Mouse (Mus musculus) 3134 (cell line): ENCODE data around the gene Lgi1.

Experiments
- DNase-seq: peaks from one replicate; pipeline ENCODE4 v3.0.0-alpha.2; 2011; ENCODE audit warnings: low spot score; ENCODE audit not compliant: insufficient read length; ENCODE audit errors: extremely low read depth

Lgi1 gene

DNA sequence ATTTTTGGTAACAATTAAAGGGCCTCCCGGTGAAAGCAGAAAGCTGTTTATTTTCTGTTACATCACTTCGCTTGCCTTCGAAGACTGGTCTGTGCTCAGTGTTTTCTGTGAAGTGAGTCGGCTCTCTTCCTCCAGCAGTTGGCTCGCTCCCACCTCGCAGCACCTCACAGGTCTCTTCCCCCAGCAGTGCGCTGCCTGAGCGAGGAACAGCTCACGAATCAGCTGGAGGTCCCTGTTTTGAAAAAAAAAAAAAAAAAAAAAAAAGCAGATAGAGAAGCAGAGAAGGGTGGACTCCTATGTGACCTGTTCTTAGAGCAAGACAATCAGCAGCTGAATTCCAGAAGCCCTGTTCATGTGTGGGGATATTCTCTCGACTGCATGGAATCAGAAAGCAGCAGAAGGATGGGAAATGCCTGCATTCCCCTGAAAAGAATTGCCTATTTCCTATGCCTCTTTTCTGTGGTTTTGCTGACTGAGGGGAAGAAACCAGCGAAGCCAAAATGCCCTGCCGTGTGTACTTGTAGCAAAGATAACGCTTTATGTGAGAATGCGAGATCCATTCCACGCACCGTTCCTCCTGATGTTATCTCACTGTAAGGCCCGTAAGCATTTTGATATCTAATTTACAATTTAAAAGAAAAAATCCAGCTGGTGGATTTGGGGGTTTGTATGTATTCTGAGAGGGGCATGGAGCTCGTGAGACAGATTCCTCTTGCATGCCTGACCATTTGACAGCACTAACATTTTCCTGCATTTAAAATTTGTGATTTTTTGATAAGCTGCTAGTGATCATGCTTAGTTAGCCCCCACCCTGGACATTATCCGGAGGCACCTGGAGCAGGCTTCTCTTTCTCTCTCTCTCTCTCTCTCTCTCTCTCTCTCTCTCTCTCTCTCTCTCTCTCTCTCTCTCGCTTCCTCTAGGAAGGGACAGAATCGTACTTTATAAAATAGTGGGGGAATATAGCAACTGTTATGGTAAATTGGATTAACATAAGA, at the start of gene Lgi1:
Lgi1 (plus strand) TSS at position 32 of the 996 bp plus-strand sequence.
- no peak for DNase-seq

- DNase-seq, result no peak
Observed at GRCm38 (mm10) chr19:38217696-38218095, 46.6 kb upstream of the Lgi1 start.

- DNase-seq, result no peak
Observed at GRCm38 (mm10) chr19:38223356-38223904, 40.9 kb upstream of the Lgi1 start.

- peak; percentile 90 for DNase-seq
Observed at GRCm38 (mm10) chr19:38223905-38224684, 40.2 kb upstream of the Lgi1 start, which contains the start of gene Fra10ac1. Gene Fra10ac1 (minus strand): TSS chr19:38224156.

DNA sequence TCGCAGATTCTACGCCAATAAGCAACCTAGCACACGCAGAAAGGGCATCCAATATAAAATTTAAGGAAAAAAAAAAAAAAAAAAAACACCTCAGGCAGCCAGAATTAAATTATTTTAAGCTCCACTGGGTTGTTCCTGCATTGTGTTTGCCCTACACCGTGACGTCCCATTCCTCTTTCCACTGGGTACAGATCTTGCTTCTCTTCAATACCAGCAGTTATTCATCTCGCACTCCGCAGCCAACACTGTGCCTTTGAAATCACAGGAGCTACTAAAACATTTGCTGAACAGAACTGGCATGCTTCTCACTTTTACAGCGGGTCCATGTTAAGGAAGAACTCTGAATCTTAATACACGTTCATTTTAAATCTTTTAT, 39.7 kb upstream of the Lgi1 start:
- DNase-seq, result no peak

GRCm38 (mm10) chr19:38228699-38229098, 35.6 kb upstream of the Lgi1 start:
- DNase-seq, result no peak

- no peak for DNase-seq
Observed at GRCm38 (mm10) chr19:38232087-38232486, 32.2 kb upstream of the Lgi1 start.

DNA sequence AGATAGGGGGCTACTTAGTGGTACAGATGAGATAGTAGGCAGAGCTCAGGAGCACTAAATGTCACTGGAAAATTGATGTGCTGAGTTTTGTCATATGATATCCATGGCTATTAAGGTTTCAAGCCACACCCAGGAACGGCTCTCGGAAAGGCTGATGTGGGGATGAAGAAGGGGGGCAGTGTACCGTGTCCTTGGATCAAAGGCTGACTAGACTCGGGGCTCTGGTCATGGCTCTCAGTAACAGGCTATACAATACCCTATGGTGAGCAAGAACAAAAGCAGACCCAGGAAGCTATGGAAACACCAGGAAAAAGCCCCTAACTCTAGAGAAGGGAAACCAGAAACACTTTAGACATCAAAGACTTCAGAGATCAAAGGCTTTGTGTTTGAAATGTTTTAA, 31.8 kb upstream of the Lgi1 start:
- DNase-seq, result no peak

- DNase-seq, result no peak
Observed at GRCm38 (mm10) chr19:38236526-38236925, 27.8 kb upstream of the Lgi1 start.

GRCm38 (mm10) chr19:38237834-38238212, 26.5 kb upstream of the Lgi1 start:
- DNase-seq, result peak; percentile 28

GRCm38 (mm10) chr19:38238213-38238951, 26.0 kb upstream of the Lgi1 start:
- no peak for DNase-seq

DNA sequence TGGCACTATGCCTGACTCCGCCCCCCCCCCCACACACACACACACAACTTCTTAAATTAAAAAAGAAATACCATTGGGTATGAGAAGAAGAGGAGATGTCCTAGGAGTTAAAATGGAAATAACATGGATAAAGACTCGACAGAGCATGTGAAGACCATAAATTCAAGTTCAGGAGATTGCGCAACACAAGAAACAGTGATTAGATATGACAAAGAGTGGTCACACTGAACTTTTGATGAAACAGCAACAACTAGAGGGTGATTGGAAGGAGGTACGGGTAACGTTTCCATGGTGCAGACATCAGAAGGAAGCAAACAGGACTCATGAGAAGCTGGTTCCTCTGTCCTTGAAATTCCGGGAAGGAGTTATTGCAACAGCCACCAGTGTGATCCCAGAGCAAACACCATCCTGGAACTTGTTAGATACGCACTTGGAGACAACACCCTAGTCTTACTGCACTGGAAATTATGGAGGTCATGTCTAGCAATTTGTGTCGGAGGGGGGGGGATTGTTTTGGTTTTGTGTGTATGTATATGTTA, 22.0 kb upstream of the Lgi1 start:
- DNase-seq, result no peak

DNA sequence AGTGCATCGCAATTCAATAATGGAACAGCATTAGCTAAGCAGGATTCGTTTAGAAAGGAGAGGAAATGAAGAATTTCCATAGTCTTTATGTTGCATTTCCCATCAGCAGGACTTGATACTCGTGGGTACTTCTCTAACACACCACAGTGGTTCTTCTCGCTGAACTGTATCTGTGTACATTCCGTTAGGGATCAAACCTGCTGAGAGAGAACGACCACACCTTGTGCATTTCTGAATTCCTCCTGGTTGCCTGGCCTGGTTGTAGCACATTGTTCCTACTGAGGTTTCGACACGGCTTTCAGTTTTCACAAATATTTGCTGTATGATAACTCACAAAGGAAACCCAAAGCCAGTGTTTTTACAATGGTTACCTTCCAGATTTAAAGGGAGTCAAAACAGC, 19.6 kb upstream of the Lgi1 start:
- DNase-seq, result no peak

- no peak for DNase-seq
Observed at GRCm38 (mm10) chr19:38245361-38246176, 18.8 kb upstream of the Lgi1 start.

DNA sequence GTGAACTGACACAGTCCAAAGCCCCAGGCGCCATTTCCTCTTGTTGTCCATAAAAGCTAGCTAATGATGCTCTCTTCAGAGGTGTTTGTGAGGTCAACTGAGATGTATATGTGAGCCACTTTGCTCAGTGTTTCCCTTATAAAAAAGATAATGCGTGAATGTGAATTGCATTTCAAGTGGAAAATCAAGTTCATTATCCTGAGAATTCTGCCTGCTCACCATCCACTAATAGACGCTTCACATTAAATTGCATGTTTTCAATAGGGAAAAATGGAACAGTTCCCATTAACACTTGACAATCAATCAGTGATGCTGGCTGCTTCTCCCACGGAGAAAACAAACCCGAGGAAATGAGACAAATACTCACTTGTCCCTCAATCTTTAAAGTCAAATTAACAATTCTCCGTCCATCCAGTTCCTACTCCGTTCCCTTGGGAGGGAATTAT, 18.1 kb upstream of the Lgi1 start:
- DNase-seq, result no peak

- DNase-seq, result no peak
Observed at GRCm38 (mm10) chr19:38249627-38250026, 14.7 kb upstream of the Lgi1 start.

- DNase-seq, result no peak
Observed at GRCm38 (mm10) chr19:38253796-38254195, 10.5 kb upstream of the Lgi1 start.

- no peak for DNase-seq
Observed at GRCm38 (mm10) chr19:38258651-38259065, 5.7 kb upstream of the Lgi1 start.

- DNase-seq, result no peak
Observed at GRCm38 (mm10) chr19:38259436-38259835, 4.9 kb upstream of the Lgi1 start.
